Mouse (Mus musculus): ENCODE measurements at regions not wholly inside any gene's neighbourhood (a gene's known extent, or its start where the extent isn't known, plus 50 kb on each side); places are given as distances from the start of the nearest gene placed in this dataset.

DNA sequence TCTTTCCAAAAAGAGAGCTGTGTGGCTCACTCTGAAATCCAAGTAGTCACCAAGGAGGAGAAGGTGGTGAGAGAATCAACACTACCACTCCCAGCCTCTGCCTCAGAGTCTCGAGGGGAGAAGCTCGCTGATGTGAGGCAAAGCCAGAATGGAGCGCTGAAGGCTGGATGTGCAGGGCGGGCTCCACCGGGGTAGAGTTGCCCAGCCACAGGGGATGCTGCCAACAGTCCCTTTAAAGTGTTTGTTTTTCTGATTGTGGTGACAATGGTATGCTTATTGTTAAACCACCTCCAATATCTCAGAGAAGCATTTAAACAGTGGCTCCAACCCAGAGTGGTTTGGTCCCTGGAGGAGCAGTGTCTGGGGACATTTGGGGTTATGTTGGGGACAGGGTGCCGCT, 110.7 kb upstream of the Ptpn1 start:
- DNase-seq (ENCODE audit: low read depth, low spot score), result no peak

DNA sequence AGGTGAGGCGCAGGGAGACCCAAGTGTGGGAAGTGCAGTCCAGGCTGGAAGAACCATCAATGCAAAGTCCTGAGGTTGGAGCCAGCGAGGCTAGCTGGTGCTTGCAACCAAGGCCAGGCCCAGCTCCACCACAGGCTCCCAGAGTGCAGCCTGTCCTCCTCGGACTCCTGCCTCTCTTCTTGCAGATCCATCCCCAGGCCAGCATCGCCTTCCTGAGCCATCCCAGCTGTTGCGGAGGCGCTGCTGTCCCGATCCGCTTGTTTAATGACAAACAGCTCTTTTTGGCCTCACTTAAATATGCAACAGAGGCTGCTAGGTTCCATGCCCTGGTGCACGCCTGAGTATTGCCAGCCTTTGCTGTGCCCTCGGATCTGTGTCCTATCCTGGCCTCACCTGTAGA, 113.1 kb upstream of the Ptpn1 start:
- no peak for DNase-seq (ENCODE audit: low read depth, low spot score)

DNA sequence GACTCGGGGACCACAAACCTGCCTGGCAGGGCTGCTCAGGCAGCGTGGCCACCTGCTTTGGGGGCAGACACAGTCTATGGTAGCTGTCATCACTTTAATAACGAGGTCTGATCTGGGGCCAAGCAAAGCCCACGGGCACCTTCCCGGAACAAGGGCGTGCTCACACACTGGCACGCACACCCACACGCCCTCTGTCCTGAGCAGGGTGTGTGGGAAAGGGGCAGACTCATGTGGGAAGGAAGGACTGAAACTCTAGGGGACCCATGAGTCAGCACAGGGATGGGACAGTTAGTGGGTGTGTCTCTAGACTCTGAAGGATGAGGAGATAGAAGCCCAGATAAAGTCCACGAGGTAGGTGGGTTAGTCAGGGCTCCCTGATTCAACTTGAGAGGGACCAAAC, 114.8 kb upstream of the Ptpn1 start:
- DNase-seq (ENCODE audit: low read depth, low spot score), result peak; percentile 73

DNA sequence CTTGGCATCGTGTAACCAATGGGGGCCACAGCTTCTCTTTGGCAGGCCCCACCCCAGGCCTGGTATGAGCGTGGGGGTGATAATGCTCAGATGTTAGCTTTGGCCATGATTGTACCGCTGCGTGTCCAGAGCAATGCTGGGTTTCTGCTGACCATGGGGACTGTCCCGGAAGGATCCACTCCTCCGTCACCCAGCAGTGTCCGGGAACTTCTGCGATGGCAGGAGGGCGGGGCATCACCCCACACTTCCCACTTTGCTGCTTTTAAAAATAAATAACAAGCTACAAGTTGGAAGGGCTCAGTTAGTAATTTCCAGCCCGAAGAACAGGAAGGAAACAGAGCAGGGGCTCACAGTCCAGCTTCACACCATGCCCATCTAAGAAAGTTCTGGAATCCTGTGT, 116.7 kb upstream of the Ptpn1 start:
- DNase-seq (ENCODE audit: low read depth, low spot score), result no peak

DNA sequence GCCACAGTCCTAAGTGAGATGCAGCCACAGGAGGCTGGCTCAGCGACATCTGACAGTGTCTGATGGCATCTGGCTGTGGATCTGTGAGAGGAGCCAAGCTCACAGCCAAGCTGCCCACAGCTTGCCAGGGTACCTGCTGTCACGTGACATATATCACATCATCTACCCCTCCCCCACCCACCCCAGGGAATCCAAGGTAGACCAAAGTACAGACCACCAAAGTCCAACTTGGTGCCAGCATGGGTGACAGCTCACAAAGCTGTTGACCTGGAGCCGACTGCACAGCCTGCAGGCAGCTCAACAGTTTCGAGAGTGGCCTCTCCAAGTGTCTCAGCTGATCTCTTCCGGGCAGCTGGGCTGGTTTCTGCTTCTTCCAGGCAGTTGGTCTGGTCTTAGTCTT, 119.6 kb upstream of the Tmem189 start:
- DNase-seq (ENCODE audit: low read depth, low spot score), result no peak

DNA sequence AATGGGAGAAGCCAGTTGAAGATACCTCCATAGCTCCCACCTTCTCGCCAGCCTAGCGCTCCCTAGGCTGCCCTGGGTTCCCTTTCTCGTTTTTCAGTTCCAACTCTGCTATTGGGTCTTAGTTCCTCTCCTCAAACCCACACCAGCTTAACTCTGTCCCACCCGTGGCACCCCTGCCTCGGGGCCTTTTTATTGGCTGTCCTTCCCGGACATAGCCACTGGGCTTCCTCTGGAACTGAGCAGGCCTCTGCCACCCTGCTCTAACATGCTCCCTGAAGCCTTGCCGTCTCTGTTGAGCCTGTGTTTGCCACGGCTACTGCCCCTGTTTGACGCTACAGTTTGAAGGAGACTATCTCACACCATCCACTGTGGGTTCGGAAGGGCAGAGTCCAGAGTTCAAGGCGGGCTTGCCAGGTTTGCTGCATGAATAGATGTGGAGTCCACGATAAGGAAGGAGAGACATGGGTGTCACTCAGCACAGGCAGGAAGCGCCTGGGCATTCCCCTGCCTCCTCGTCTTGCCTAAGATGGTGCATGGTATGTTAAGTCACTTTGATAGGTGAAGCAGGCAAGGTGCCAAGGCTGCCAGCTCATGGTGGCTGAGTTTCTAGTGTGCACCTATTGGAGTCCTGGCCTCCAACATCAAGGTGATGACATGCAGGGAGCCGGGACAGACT, 116.1 kb upstream of the Tmem189 start:
- no peak for DNase-seq (ENCODE audit: low read depth, low spot score)

DNA sequence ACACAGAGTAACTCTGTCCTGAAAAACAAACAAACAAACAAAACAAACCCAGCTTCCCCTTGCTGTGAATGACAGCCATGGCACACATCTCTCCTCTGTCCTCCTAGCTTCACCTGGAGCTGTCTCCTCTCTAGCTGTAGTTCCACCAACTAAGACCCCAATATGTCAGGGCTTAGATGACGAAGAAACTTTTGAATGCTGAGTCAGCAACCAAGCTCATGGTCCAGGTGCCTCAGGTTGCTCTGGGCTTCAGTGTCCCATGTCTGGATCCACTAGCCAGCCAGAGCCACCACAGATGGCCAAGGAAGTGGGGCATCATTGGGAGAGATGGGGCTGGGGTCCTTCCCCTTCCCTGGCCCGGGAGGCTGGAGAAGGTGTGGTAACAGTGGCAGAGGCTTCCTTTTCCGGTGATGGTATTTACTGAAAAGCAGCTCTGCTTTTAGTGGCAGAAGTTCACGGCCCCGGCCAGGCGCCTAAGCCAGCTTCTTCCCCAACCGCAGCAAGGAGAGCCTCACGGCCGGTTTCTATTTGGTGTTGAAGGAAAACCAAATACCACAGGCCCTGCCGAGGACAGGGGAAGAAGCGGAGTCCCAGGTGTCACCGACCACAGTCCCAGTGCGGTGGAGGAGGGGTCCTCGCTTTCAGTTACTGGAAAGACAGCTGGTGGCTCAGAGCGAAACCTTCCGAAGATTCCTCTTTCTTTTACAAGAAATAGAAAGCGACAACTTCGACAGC, 115.0 kb upstream of the Tmem189 start:
- no peak for DNase-seq (ENCODE audit: low read depth, low spot score)

DNA sequence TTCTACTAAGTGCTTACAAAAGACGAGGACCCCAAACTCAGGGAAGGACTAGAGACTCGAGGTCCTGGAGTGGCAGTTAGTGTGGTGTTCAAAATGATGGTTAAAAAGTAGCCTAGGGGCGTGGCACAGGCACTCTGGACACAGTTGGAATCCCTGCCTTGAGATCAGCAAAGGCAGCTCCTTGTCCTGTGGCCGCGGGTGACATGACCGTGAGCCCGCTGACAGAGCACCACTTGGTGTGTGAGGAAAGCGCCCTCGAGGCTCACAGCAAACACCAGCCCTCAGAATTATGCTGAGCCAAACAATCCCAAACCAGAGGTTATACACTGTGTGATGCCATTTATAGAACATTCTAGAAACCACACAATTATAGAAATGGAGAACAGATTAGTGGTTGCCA, 112.9 kb upstream of the Tmem189 start:
- peak; percentile 55 for DNase-seq (ENCODE audit: low read depth, low spot score)

DNA sequence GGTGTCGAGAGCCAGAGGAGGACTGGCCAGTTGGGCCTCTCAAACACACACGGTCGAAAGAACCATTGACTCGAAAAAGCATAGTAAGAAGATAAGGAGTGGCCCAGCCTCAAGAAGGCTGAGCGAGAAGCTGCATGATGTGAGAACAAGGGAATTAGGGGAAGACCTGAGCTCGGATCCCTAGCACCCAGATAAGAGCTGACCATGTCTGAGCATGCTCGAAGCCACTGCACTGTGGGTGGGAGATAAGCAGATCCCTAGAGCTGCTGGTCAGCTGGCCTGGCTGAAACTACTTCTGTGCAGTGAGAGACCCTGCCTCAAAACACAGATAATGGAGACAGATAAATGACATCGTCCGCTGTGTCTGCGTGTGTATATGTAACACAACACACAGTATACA, 111.8 kb upstream of the Tmem189 start:
- no peak for DNase-seq (ENCODE audit: low read depth, low spot score)

DNA sequence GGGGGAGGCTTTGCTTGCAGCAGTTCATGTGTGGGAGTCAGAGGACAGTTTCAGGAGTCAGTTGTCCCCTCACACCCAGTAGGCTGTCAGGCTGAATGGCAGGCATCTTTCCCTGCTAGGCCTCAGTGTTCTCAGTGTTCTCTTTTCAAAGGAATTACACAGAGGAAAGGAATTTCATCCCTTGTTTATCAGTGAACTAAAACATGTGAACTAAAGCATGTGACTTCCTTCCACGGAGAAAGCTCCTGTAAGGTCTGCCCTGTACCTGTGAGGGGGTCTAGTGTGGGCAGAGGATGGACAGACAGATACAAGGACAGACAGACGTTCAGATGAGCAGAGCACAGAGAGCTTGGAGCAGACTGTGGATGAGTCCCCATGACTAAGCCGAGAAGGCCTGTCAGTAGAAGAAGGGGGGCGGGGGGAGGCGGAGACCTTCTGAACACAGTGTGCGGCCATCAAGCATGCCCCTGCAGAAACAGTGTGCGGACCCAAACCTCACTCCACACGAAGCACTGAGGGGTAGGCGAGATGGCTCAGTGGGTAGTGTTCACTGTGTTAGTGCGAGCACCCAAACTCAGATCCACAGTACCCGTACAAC, 111.1 kb upstream of the Tmem189 start:
- peak; percentile 85 for DNase-seq (ENCODE audit: low read depth, low spot score)

DNA sequence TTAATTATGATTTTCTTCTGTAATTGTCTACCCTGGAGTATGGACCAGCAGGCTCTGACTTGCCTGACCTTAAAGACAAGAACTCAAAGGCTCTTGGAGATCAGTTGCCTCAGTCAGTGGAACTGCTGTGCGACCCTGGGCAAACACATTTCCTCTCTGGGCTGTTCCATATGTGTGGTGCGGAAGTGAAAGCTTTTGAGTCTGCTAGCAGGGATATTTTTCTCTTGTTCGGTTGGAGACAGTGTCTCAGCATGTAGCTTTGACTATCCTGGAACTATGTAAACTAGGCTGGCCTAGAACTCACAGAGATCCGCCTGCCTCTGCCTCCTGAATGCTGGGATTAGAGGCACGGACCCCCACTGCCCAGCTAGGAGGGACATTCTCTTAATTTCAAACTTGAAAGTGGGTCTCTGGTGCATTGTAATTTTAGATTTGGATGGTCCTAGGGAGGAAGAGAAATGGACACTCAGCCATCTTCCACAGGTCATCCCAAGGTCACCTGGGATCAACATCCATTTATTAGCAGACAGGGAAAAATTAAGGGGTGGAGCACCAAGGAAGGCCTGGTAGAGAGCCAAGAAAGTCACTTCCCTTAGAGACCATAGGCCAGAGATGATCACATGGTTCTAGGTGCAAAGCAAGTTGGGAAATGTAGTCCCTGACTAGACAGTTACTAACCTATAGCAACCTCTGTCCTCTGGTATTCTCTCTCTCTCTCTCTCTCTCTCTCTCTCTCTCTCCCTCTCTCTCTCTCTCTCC, 110.2 kb upstream of the Tmem189 start:
- peak; percentile 94 for DNase-seq (ENCODE audit: low read depth, low spot score)

DNA sequence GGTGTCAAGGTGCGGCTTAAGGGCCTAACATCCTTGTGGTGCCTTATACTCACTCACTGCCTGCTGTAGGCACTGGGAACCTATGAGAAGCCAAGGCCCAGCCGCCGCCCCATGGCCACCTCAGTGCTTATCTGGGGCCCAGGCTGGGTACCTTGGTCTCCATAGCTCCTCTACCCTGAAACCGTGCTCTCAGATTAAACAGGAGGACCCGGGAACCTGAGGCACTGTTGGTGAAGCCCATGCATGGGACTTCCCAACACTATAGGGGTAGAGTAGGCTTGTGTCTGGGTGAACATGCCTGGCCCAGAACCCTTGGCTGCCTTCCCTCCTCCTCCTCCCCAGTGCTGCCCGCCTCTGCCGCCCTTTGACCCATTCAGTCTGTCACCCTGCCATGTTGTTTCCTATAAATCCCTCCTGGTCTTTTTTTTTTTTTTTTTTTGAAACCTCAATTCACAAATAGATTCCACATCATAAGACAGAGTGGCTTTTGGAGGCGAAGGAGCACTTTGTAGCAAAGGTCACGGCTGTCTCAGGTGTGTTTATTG, 109.4 kb upstream of the Tmem189 start:
- no peak for DNase-seq (ENCODE audit: low read depth, low spot score)

DNA sequence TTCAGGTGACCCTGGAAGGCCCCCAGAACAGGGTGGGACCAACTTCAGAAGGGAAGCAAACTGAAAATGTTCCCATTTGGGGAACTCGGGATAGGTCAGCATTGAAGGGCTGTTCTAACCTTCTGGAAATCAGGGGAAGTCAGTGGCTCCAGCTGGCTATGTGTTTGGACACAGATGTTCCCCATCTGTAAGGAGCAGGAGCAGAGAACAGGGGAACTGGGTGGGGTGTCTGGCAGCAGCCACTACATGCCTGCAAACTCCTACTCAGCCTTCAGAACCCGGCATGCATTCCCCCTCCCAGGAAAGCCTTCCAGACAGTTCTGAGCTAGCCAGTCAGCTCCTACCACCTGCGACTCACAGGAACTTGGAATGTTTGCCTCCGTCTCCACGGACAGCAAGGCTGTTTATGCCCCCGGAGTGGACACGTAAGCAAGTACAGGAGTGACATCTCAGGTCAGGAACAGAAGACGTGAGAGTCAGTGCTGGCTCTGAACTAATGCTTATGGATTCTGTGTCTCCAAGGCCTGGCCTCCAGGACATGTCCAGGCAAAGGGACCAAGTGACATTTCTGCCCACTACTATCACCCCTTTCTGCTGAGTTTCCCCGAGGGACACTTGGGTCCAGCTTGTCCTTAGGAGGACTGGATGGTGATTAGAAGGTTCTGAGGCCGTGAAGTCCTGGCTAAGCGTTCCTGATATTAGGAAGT, 108.6 kb upstream of the Tmem189 start:
- peak; percentile 75 for DNase-seq (ENCODE audit: low read depth, low spot score)

DNA sequence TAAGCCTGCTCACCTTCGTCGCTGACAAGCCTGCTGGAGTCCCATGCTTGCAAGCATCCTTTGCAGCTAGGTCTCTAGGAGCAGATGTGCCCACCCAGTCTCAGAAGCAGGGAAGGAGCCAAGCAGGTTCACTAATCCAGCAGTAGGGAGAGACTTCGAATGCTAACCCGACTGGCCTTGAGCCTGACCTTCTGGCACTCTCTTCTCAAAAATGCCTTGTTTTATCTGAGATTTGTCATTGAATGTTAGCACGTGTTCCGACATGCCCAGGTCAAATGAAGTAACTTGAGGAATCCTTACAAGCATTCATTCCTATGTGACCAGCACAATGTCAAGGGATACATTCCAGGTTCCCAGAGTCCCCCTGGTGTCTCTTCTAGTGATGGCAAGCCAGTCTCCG, 105.9 kb upstream of the Tmem189 start:
- DNase-seq (ENCODE audit: low read depth, low spot score), result no peak

DNA sequence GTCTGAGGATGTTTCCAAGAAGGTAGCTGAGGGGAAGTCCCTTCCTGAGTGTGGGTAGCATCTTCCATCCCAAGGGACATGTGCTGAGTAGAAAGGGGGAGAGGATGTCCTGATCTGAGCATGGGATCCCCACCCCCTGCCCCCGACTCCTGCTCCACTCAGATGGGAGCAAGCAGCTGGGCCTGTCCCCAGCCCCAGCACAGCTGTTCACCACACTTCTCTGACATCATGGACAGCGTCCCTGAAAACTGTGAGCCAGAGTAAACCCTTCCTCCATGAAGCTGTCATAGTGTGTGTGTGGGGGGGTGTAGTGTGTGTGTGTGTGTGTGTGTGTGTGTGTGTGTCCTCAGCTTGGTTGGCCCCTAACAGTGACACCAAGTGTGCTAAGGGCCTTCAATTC, 104.3 kb upstream of the Tmem189 start:
- DNase-seq (ENCODE audit: low read depth, low spot score), result no peak

DNA sequence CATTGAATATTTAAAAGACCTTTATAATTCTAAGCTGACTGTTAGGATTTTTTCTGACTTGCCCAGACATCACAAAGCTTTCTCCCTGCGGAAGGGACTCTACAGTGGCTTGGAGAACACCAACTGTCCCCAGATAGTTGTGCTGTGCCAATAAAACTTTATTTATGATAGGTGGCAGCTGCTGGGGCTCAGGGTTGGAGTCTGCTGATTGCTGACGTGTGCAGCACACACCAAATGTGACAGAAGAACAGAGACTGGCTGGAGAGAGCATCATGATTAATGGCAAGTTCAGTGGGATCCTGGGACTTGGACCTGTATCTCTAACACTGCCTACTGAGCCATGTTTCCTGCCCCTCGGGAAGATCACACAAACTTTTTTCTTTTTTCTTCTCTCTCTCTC, 103.1 kb upstream of the Tmem189 start:
- no peak for DNase-seq (ENCODE audit: low read depth, low spot score)

DNA sequence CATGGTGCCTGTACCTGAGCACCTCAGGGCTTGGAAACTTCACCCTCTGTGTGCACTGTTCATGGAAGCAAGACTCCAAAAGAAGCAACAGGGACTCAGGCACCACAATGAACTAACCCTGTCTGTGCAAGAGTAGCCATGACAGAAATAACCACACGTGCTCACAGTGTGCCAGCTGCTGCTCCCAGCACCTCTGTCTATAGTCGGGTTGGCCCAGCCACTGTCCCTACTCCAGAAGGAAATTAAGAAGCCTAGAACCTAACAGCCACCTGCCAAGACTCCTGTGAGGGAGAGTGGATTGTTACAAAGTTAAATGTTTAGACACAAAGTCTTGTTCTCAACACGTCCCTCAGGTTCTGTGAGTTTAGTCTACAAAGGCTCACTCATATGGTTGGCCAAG, 102.7 kb upstream of the Tmem189 start:
- DNase-seq (ENCODE audit: low read depth, low spot score), result no peak

DNA sequence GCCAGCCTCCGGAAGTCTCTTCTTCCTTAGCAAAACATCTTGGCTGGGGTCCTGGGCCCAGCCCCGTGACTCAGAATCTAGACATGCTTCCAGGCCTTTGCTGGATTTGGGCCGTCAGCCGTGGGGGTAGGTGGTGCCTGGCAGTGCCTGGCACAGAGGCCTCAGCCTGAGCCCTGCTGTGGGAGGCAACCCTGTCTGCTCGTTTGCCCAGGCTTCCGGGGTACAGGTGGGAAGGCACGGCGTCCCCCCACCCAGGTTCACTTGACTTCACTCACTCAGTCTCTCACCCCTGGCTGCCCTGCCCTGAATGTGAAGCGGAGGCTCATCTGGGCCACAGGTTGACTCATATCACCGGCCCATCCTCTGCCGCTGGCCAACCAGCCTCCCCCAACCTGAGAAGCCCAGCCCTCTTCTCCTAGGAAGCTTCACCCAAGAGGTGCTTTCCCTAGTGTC, 99.9 kb upstream of the Tmem189 start:
- peak; percentile 97 for DNase-seq (ENCODE audit: low read depth, low spot score)

DNA sequence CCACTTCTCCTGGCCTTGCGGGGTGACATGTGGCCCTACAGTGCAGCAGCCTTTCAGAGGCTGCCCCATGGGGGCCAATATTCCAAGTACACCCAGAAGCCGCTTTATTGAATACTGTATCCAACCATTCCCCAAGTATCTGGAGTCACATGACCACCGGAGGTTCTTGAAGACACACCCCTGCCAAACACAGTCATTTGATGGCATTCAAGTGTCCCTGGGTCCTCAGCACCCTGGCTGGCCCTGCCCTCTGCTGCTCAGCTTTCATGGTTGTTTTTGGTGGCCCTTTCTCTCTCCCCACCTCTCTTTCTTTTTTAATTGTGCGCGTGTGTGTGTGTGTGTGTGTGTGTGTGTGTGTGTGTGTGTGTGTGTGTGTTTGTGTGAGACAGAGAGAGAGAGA, 97.3 kb upstream of the Tmem189 start:
- DNase-seq (ENCODE audit: low read depth, low spot score), result no peak

DNA sequence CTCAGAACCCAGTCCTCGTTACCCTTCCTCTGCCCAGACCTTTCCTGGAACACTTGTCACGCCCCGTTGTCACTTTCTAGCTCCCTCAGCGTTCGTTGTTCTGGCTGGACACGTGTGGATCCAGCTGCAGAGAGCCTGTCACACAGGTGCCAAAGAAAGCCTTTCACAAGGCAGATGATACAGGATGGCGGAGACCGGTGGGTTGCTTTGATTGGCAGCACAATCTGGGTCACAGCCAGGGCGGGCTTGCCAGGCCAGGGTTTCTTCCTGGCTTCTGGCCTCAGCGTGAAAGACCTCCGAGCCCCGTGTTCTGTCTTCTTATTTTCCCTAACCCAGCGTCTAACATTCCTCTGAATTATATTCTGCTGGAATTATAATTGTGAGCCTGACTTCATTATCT, 94.7 kb upstream of the Tmem189 start:
- no peak for DNase-seq (ENCODE audit: low read depth, low spot score)

DNA sequence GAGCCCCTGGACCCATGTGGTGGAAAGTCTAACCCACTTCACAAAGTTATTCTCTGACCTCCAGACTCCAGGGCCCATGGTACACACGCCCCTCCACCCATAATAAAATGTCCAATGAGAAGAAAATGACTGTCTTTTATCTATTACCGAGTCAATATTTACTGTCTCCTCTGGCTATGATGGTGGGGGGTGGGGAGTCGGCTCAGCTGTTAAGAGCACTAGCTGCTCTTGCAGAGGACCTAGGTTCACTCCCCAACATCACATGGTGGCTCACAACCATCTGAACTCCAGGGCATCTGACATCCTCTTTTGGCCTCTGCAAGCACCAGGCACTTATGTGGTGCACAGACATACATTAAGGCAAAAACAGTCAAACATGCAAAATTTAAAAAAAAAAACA, 93.8 kb upstream of the Tmem189 start:
- no peak for DNase-seq (ENCODE audit: low read depth, low spot score)
